Mouse (Mus musculus) thymus, adult 2 months (tissue): ENCODE data around the gene Ampd3.

ENCODE experiments used
- CTCF ChIP-seq: fragments of 200-500 bp; IDR thresholded peaks from 2 replicates; pipeline ENCODE4 v1.5.1; 2012; ENCODE audit warnings: mild to moderate bottlenecking, control low read depth, low read length, moderate library complexity, borderline replicate concordance; ENCODE audit not compliant: control insufficient read depth, poor library complexity, insufficient read depth; ENCODE audit errors: extremely low read depth
- POLR2A ChIP-seq: fragments of 200-500 bp; IDR thresholded peaks from 2 replicates; pipeline ENCODE4 v1.6.1; 2012; ENCODE audit warnings: mild to moderate bottlenecking, low read length, control low read depth, moderate library complexity; ENCODE audit not compliant: control insufficient read depth, poor library complexity, insufficient read depth; ENCODE audit errors: extremely low read depth

- no peak for TF ChIP-seq CTCF
- no peak for TF ChIP-seq POLR2A
Observed at GRCm38 (mm10) chr7:110834522-110834921, 66.5 kb downstream of the Ampd3 start.
